10 mouse cellular contexts compared by ENCODE assay signal in genomic region chr7:98970721-98971120, GRCm38 (mm10).
A peak's percentile ranks its signal among the peaks of the same experiment; 100 is the strongest.
DNase-seq lines count a peak whose midpoint lies in the region; ATAC-seq lines count a peak whose summit lies in the region.
"Had no signal": no experiment of that assay in that cellular context is flagged by ENCODE, and none has a peak within 500 bp of the region (broad histone marks: within the 10 kb centered on the region; RNA-seq: fewer than 3 reads in every experiment).

No protein-coding gene starts in this region.

- intact Hi-C loops in heart, postnatal 10 days (cut with DNase I): no loop called here
- intact Hi-C loops in heart, postnatal 36 days (cut with DNase I): no loop called here

- no peak for ATAC-seq in erythroid progenitor cell, adult 5-6 weeks (replicated peaks; ENCODE audit: low FRiP score, poor library complexity, severe bottlenecking)
- ATAC-seq: lung, postnatal 0 days had no signal

- DNase-seq in heart, postnatal 10 days: peak; percentile 28 to 40
- DNase-seq in heart, postnatal 36 days: no peak
- peak; percentile 25 for DNase-seq in testis, postnatal 10 days (ENCODE audit: low spot score)
- no peak for DNase-seq in testis, postnatal 14 days (ENCODE audit: low spot score)
- DNase-seq in cerebellum, postnatal 25 days: peak; percentile 59 to 70
- no peak for DNase-seq in left cerebral cortex, adult 8-10 months (ENCODE audit: low spot score in 2 of 2)
- DNase-seq: adrenal gland, adult 2 months; gastrocnemius, adult 2 months had no signal

Comparison
In these comparisons a context has a peak if more than half of its experiments do, and no peak if none do; other contexts are left out.
1. DNase-seq: peak in heart, postnatal 10 days (2 of 2), testis, postnatal 10 days (single experiment) and cerebellum, postnatal 25 days (2 of 2); none in heart, postnatal 36 days (0 of 2), testis, postnatal 14 days (single experiment) and left cerebral cortex, adult 8-10 months (0 of 2).